Mouse (Mus musculus) cerebellum, postnatal 4 days (tissue): ENCODE measurements at regions not wholly inside any gene's neighbourhood (a gene's known extent, or its start where the extent isn't known, plus 50 kb on each side); places are given as distances from the start of the nearest gene placed in this dataset.

Experiments used
- DNase-seq, 2 experiments: peaks; one replicate each; pipeline ENCODE4 v3.0.0; 2022; ENCODE audit warnings: low spot score in 2 of 2, mixed read lengths in 1 of 2

DNA sequence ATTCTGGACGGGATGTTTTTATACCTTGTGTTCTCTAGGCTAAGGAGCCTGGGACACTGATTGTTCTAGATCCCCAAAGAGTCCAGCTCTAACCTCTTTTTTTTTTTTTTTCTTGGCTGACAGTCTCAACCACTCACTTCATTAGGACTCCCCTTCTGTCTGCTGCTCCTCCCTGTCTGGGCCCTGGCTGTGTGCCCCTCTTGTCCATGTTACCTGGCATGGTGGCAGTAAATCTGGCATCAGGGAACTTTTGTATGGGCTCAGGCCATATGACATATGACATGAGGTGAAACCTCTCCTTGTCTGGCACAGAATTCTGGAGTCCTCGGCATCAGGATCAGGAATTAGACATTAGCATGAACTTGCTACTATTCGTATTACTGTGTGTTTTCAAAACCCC, 717.5 kb downstream of the Vrk1 start:
- DNase-seq, result peak in 1 of 2 experiments; percentile 11

DNA sequence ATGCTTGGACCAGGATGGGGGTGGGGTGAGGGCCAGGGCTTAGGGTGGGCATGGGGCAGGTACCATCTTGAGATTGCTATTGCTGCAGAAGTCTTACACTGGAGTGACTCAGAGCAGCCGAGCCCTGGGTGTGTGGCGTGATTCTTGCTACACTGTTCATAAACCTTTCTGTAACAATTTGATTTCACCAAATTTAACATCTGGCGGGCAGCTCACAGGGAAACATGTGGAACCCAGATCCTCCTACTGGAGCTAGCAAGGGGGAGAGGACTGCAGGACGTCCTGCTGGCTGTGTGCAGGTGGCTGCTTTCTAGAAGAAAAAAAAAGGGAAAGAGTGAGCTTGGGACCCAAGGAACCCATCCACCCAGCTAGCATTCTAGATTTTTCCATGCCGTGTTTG, 719.7 kb downstream of the Vrk1 start:
- DNase-seq, result no peak

DNA sequence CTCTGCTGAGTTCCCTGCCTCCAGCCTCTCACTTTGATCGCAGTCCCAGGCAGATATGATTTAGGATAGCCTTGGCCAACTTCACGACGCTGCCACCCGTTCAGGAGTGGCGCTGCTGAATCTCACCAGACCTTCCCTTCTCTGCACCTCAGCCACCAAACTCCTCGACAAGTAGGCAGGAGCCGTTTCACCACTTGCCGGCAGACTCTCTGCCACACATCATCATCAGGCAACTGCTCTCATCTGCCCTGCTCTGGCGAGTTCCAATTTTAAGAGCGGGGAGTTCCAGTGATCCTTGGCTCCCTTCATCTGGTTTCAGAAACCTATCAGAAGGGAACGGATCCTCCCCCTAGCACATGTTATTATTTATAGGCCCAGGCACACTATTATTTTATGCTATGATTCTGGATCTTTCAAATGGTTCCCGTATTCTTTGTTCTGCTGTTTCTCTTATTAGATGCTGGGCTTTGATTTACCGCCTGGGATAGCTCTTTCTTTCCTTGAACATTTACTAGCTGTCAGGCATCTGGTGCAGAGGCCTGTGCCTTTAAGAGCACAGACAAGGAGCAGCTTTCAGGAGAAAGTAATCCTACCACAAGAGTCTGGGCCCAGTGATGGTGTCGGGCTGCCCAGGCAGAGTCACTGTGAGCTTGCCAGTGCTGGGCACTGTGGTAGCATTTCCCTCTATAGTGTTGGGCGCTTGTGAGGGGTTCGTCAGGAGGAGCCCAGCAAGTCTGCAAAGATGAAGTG, 722.3 kb downstream of the Vrk1 start:
- DNase-seq, result no peak

DNA sequence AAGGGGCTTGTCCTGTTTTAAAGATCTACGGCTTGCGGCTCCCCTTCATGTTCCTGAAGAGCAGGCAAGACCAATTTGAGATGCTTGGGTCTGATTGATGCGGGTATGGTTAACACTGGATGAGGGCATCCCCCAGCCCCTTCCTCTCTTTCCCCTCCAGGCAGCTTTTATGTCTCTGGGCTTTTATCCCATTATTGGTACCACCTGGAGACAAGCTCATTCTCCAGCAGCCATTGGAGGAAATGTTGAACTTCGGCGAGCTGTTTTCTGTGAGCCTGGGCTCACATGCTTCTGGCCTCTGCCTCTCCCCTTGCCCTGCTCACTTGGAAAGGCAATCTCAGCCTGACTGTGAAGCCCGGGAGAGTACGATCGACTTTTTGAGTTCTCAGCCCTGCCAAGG, 738.7 kb downstream of the Vrk1 start:
- no peak for DNase-seq

DNA sequence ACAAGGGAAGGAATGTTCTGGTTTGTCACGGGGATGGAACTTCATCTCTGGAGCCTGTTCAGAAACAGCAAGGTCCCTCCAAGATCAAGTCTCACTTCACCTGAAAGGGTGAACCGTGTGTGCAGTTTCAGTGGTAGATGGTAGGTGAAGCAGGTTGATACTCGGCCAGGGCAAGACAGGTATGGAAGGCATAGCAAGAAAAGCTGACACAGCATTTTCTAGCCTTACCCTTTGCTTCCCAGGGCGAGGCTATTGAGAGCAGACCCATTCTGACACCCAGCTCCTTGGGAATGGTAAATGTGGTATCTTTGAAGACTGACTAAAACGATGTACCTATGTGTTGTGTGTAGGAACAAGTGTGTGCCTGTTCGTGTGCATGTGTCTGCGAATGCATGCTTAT, 724.9 kb upstream of the 3110018I06Rik start:
- no peak for DNase-seq

DNA sequence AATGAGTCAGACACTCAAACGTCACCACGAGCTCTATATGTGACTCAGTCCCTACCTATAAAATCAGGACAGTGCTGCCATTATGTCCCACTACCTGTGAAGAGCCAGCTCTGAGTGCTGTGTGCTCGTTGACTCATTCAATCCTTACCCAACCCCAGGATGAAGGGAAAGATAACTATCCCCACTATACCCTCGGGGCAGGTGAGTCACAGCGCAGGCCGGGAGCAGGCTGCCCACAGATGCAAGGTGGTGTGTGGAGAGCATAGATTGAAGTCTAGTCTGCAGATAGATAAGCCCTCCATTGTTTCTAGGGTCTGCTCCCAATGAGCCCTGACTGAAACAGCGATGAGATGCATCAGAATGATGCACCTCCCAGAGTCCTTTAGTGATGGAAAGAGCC, 723.9 kb upstream of the 3110018I06Rik start:
- DNase-seq, result no peak

DNA sequence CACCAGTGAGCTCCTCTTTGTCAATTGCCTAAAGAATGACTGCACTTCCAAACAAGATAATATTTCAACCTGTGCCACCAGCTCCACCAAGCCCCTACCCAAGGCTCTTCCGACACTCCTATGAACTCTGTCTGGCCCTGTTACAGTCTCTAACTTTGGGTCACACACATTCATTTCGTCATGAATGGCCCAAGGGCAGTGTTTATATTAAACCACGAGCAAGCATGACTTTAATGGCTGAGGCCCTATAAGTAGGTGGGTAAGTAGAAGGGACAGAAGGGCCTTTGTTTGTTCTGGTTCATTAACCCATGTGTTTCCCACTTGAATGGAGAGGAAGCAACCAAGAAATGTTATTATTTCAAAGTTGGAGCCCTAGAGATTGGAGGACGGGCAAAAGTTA, 714.9 kb upstream of the 3110018I06Rik start:
- DNase-seq, result no peak

DNA sequence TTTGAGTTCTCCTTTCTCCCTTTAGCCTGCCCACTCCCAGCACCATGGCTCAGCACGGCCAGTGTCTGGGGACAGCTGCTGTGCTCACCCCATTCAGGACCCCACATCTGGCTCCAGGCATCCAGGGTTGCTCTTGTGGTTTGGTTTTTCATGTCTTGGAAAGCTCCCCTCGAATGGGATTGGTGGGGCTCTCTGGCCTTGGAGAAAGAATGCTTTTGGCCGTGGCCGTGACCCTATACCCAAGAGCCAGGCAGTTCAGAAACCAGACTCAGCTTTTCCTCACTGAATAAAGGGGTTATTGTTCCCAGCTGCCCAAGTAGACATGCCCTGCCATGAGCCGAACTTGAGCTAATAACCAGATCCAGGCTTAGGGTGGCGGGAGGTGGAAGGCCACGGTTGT, 691.8 kb upstream of the 3110018I06Rik start:
- no peak for DNase-seq

DNA sequence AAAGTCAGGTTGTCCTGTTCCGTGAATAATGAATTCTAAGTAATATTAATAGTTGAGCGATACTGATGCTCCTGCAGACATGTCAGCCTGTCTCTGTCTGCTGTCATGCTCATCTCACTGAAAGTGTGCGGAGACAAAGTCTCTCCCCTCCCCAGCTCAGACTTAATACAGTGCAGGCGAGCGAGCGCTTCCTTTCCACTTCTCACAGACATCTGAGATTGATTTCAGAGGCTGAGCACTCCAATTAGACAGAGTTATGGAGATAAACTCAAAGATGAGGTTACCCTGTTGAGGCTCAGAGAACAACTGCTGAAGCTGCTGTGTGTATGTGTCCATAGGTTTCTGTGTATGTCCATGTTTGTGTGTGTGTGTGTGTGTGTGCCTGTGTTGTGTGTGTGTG, 668.7 kb upstream of the 3110018I06Rik start:
- DNase-seq, result no peak

DNA sequence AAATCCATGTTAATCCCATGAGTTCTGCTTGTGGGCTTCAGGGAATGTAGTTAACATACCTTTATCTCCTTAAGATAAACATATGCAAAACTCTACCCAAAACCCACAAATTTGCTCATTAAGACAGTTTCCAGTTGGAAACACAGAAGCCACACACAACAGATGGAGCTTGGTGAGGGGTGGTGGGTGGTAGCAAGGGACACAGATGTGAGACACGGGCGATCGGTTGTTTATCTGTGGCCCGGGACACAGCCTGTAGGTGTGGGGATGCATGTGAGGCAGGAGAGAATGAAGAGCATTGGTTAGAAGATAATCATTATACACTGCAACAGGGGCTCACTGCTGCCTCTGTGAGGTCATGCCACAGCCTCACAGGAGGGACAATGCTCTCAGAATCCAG, 666.1 kb upstream of the 3110018I06Rik start:
- DNase-seq, result no peak

DNA sequence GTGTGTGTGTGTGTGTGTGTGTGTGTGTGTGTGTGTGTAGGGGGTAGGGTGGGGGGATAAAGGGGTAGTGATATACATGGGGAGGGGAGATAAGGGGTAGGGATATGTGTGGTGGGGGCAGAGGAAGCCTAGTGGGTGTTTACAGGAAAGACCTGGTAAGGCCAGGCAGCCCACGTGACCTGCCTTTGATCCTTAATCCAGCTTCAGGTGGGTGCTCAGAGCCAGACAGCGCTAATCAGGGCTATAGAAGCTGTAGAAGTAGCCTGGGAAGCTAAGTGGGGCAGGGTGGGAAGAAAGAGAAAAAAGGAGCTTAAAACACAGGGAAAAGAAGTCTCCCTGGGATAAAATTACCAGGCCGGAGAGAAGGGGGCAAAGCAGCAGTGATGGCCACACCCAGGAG, 659.9 kb upstream of the 3110018I06Rik start:
- DNase-seq, result no peak

DNA sequence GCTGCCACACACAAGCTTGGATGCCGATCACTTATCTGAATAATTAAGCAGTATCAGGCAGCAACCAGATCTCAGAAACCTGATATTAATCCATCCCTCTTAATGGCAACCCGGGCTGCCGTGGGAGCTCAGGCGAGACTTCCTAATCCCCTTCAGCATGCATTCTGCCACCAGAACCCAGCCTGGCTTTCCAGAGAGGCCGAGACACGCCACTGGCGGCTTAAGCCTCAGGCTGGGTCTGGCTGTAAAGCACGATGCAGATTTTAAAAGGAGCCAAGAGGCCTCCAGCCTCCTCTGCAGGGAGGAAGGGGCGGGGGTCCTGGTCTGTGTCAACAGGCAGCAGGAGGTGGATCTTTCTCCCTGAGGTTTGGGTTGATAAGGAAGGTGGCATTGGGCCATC, 659.1 kb upstream of the 3110018I06Rik start:
- DNase-seq, result no peak

DNA sequence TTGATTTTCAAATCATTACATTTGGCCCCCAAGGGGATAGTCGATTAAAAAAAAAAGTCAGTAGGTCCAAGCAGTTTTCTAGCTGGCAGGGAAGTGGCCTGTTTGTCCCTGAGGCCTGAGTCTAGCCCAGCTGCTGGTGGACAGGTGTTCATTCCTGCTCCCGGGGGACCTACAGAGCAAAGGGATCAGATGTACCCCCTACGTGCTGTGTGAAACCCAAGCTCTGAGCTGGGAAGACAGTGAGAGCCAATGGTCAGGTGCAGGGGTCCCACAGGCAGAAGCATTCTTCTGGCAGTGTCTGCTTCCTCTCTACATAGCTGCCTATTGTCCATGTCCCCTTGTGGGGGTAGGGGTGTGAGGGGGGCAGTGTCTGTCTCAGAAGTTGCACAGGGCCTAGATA, 653.2 kb upstream of the 3110018I06Rik start:
- DNase-seq, result no peak

DNA sequence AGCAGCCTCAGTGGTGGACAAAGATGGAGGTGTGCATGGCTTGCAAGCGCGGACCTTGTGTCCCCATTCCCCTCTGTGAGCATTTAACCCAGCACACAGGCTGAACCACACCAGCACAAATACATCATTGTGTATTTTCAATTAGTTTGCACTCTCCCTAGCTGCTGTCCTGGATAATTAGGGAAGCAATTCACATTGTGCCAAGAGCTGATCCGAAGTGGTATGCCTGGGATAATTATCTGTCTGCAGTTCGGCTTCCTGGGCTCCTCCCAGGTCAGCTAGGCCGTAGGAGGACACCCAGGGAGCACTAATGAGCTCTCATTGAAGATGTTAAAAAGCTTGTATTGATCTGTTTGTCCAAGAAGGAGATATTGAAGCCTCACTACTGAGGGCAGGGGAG, 648.8 kb upstream of the 3110018I06Rik start:
- DNase-seq, result no peak

DNA sequence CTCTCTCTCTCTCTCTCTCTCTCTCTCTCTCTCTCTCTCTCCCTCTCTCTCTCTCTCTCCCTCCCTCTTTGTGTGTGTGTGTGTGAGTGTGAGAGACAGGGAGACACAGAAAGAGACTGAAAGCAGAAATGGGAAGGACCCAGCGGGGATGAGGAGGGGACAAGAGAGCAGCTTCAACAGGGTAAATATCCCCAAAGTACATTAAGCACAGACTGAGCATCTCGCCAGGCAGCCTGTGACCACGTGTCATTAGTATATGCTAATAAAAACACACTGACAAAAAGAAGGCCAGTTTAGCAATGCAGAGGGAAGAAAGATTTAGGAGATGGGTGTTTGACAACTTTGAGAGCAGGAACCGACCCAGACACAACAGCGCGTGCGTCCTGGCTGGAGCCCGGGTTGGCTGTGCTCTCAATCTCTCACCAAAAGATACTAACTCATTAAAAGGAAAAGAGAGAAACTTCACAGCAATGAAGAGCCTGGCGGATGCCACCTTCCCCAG, 648.2 kb upstream of the 3110018I06Rik start:
- DNase-seq, result no peak

DNA sequence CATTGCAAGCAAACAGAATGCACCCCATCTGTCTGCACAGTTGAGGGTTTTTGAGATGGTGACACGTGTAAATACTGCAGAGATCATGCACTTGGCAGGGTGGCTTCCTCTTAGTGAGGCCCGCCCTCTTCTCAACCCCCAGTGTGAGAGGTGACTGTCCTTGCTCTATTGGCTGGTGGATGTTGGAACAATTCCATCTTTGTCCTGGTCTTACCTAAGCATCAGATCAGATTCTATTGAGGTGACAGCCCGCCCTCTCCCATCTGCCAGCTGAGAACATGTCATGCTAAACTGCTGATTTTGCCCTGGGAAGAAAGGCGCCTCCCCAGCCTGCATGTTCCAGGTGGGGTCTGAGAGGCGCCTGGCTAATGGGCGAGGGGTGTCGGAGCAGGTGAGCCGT, 646.4 kb upstream of the 3110018I06Rik start:
- no peak for DNase-seq

DNA sequence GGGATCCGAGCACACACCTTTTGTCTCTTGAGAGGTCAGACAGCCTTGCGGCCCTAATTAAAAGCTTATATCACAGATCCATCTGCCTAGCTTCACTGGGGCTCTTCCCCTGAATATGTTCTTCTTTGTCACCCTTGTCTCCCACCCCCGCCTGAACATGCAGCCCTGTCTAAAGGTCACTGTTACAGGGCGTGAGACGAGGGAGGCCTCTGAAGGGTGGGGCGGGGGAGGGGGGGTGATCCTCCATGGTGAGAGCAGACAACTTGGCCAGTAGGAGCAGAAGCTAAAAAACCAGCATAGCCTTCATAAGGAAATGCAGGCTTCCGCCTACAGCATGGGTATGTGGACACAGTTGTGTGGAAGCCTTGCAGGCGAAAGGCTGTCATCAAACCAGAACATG, 646.0 kb upstream of the 3110018I06Rik start:
- no peak for DNase-seq

DNA sequence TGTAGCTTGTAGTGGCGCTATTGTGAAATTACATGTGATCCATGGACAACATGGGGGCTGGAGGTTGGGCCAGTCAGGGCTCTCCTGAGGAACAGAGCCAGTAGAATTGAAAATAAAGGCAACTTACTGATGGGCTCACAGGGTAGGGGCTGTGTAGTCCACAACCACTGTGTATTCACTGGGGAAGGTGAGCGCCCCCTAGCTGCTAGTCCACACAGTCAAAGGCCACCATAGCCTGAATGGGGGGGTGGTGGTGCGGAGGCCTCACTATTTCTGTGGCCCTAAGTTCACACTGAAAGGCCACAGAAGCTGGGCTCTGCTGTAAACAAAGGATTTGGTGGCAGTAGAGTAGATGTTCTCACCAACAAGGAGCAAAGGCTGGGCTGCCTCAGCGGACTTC, 636.8 kb upstream of the 3110018I06Rik start:
- DNase-seq, result no peak

DNA sequence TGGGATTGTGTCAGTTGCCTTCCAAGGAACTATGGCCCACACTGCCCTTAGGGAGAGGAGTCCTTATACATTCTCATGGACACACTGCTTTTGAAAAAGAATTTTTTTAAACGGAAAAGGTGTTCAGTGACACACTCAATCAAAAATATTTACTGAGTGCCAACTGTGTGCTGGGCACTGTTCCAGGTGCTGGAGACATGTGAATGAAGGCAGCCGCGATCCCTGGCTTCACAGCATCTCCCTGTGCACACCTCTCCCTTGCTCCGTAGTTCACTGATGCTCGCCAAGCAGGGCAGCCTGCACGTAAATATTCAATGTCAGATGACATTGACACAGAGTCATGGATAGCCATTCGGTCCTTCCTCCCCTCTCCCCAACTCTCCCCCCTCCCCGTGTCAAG, 635.7 kb upstream of the 3110018I06Rik start:
- DNase-seq, result peak in 1 of 2 experiments; percentile 8

DNA sequence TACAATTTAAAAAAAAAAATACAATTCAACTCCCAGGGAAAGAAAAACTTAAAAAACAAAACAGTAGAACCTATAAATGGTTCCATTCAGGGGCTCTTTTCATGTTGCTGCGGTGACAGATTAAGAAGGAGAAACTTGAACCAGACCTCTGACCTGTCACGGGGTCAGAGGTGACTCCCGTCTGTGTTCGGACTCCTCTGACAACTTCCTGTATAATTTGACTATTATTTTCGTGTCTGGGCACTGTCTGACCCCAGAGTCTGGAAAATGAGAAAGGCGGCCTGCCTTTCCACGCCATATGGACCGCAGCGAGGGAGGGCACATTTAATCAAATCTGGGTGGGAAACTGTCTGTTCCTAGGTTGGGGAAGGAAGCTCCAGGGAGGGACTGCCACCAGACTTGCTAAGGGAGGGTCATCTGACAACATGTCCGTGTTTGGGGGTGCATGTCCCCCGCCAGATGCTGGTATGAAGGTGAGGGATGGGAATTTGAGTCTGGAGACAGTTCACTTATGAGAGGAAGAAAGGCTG, 634.7 kb upstream of the 3110018I06Rik start:
- no peak for DNase-seq

DNA sequence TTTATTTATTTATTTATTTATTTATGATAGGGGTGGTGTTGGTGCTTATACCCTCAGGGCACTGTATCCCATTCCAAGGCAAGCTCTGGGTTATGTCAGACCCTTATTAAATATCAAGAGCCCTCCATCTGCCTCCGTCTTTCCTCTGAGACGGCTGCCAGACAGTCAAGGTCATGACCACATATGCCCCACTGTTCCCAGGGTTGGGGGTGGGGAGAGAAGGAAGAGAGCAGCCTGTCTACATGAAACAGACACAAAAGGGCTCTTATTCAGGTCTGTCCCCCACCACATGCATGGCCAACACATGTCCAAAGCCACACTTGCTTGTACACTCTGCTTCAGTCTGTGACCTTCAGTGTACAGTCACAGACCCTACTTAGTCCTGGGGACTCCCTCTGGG, 632.9 kb upstream of the 3110018I06Rik start:
- DNase-seq, result no peak

DNA sequence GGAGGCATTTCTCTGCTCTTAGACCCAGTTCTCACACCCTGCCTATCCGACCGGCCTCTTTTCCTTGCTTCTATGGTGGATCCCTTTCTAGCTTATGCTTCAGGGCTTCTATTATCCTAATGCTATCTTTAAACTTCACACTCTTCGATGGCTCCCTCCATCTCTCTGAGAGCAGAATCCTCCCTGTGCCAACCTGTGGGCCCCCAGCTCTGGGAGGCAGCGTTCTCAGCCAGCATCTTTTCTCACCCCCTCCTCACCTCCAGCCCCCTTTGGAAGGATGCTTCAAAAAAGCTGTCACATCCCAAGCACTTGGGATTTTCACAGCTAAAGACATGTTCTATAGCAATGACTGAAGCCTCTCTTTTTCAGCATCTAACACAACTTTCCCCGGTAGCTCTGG, 626.8 kb upstream of the 3110018I06Rik start:
- no peak for DNase-seq

DNA sequence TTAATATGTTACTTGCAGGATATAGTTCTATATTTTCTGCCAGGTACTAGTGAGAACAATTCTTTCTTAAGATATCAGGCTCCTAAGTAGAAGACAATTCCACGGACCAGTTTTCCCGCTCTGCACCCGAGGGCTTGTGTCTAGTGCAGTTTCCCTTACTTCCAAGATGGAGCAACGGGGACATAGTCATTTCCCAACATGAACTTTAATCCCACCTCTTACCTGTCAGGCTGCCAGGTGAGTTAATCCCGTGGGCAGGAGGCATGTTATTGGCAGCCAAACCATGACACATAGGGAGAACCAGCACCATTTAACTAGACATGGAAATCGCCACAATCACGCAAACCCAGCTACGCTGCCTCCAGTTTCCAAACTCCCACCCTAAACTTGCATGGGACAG, 624.4 kb upstream of the 3110018I06Rik start:
- DNase-seq, result no peak

DNA sequence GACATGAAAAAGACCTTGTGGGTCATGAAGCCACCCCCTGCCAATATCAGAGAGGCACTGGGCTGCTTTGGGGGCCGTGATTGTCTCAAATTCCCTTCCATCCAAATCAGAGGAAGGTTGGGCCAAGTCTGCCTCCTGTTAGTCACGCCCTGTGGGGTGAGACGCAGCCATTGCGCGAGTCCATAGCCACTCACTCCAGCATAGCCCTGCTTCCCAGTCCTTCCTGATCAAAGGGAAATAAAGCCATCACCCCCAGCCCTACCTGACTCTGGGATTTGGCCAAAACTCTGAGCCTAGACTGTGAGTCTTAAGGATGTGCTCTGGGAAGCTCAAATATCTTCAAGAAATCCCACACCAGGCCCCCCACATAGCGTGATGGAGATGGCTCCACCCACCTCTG, 620.4 kb upstream of the 3110018I06Rik start:
- DNase-seq, result no peak
